Mouse (Mus musculus) thymus, postnatal 10 days (tissue): Measurements from ENCODE around the gene Prr14l.
"Not testable (repeated sequence)": the region's sequence is repeated elsewhere in the genome, so short reads cannot be mapped to it uniquely, and the experiment has no call there.

ENCODE experiments used
- DNase-seq, 2 experiments: peaks; one replicate each; pipeline ENCODE4 v3.0.0; 2021; ENCODE audit warnings: low spot score in 2 of 2

The Prr14l gene

DNA sequence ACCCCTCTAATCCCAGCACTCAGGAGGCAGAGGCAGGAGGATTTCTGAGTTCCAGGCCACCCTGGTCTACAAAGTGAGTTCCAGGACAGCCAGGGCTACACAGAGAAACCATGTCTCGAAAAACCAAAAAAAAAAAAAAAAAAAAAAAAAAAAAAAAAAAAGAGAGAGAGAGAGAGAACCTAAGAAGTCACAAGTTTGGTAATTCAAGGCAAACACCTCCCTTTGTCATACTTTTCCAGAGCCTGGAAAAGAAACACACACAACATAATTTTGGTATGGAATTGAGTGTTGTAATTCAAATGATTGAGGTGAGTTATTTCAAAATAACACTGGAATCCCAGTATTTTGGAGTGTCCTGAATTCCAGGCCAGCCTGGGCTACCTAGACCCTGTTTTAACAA, 67.6 kb downstream of the Prr14l start:
- DNase-seq: not testable (repeated sequence)

GRCm38 (mm10) chr5:32785313-32785915, 68.6 kb downstream of the Prr14l start, which contains the start of gene Pisd:
Gene Pisd (minus strand): TSS chr5:32785646.
- peak; percentile 91 to 94 for DNase-seq

DNA sequence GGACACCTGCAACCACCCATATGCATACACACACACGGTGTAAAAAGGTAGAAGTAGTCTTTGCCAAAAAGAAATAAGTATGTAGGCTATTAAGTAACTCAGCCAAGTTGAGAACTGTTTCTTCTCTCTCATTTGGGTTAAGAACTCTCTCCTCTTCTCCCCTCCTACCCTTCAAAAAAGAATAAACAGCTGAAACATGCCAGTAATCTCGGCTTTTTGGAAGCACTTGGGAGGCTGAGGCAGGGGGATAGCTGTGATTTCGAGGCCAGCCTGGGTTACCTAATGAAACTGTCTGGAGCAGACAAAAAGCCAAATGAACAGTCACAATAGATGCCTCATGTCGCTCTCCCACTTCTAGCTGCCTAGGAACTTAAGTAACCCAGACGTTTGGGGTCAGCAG, 69.3 kb downstream of the Prr14l start:
- DNase-seq: no peak

GRCm38 (mm10) chr5:32781596-32781995, 72.5 kb downstream of the Prr14l start:
- no peak for DNase-seq

- DNase-seq: no peak
Measured at GRCm38 (mm10) chr5:32778168-32778567, 75.9 kb downstream of the Prr14l start.

DNA sequence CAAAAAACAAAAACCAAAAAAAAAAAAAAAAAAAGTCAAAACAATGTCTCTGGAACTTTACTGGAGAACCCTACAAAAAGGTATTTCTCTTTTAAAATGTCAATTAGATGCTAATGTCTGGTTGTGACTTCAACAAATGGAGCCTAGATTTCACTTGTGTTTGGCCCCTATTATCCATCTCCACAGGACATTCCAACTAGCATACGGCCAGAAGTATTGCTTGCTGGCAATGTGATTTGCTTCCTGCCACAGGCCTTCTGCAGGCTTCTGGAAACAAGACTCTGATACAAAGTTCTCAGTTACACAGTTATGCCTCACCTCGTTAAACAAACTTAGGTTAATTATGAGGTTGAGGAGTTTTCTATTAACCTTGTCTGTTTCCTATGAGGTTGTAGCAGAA, 81.7 kb downstream of the Prr14l start:
- no peak for DNase-seq

GRCm38 (mm10) chr5:32767636-32768373, 86.3 kb downstream of the Prr14l start:
- no peak for DNase-seq

- no peak for DNase-seq
Measured at GRCm38 (mm10) chr5:32767004-32767403, 87.1 kb downstream of the Prr14l start.

GRCm38 (mm10) chr5:32761566-32762140, 92.4 kb downstream of the Prr14l start:
- no peak for DNase-seq

DNA sequence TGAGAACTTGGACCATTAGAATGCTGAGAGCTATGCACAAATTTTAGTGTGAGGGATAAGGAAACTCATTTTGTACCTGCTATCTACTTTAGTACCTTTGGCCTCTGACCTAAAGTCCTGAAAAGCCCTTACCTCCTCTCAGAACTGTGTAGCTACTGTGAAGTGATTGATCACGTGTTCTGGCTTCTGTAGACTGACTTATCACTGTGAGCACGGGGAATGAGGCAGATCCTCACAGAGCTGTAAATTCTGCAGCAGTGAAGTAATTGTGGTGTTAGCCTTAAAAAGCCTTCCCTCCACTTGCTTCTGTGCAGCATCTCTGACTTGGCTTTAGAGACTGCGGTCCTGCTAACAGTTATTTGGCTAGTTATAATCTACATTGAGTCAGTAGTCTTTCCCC, 93.3 kb downstream of the Prr14l start:
- DNase-seq: no peak

DNA sequence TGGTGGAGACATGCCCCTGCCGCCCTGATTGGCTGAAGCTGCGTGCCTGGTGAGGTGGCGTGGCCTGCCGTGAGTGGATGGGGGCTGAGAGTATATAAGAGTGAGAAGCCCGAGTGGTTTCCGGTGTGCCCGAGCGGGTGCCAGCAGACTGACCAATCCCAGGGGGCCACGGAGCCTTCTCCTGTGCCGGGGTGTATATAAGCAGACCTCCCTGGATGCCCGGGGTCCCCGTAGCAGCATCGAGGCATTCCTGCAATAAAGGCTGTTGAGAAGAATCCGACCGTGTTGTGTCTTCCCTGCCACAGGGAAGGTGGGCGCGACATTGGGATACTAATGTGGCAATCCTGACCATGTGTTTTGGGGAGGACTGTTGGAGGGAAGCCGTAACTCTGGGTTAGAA, 93.7 kb downstream of the Prr14l start:
- not testable (repeated sequence) for DNase-seq

DNA sequence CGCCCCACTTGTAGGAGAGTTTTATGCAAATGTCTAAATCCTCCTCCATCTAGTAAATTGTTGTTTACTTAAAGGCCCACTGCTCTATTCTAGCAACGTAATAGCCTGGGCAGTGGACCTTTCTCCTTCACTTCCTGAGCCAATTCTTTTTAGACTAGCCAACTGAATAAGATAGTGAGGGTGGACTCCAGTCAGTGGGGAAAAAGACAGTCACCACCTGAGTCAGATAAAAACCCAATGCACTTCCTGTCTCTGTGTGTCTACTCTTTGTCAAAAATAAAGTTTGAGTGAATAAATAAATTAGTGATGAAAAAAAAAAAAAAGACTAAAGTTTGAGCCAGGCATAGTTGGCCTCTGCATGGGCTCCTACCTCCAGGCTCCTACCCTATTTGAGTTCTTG, 94.4 kb downstream of the Prr14l start:
- DNase-seq: no peak

DNA sequence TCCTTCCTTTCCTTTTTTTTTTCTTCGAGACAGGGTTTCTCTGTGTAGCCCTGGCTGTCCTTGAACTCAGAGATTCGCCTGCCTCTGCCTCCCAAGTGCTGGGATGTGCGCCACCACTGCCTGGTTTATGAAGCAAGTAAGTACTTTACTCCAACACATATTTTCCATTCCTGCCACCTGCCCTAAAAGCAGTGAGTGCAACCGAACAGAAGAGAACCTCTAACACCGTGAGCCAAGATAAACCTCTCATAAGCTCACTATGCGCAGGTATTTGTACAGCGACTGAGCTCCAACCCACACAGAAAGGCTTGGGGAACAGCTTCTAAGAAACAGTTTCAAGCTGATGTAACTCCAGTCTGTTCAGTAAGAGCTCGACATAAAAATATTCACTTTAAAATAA, 97.9 kb downstream of the Prr14l start:
- no peak for DNase-seq

DNA sequence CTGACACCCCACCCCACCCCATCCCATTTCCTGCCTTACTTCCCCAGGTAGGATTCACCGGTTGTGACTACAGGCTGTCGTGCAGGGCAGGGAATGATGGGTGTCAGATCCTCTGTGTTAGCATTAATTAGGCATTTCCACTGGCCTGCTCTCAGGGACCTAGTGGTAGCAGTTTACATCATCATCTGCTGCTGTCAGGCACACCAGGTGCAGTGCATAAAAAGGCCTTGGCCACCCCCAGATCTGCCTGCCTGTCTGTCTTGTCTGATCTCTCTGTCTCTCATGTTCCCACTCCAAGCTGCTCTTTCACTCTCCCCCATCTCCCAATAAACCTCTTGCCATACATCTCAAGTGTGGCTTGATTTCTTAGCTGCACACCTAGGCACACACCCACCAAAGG, 102.3 kb downstream of the Prr14l start:
- DNase-seq: peak in 1 of 2 experiments; percentile 22

GRCm38 (mm10) chr5:32748936-32749335, 105.1 kb downstream of the Prr14l start:
- DNase-seq: peak; percentile 54 to 64

GRCm38 (mm10) chr5:32747650-32748375, 106.2 kb downstream of the Prr14l start:
- peak; percentile 40 to 57 for DNase-seq

DNA sequence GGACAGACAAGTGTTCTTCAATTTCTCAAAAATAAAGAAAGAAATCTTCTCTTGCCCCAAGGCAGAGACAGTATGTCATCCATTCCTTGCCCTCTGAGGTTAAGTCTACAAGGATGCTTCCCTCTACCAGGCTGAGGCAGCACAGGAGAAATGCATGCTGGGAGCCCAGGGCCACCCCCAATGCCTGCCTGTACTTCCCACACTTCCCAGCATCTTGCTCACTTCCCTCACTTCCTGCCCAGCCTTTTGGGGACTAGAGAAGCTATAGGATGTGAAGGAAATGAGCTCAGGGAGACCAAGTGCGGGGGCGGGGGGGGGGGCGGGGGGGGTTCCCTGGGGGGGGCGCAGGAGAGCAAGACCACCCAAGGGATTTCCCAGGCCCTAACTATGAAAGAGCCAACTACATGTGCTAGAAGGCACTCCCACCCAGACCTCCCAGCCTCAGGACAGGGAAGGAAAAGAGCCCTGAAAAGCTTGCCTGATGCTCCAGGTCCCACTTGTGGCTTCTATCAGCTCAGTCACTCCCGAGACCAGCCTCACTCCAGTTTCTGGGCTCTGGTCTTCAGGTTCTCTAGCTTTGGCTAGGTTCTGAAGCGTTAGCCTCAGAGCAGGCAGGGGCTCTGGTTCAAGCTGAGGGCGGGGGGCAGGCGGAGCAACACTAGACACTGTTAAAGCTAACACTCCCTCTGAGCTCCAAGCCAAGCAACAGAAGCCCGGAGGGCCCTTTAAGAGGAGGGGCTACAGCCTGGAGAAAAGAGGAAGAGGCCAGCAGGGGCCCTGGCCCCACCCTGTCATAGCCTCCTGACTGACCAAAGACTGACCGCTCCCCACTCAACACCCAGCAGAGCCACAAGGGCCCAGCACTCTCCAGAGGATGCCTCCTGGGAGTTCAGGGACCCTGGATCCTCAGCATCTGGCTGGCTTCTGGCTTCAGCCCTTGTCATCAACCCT, 108.1 kb downstream of the Prr14l start:
- no peak for DNase-seq

DNA sequence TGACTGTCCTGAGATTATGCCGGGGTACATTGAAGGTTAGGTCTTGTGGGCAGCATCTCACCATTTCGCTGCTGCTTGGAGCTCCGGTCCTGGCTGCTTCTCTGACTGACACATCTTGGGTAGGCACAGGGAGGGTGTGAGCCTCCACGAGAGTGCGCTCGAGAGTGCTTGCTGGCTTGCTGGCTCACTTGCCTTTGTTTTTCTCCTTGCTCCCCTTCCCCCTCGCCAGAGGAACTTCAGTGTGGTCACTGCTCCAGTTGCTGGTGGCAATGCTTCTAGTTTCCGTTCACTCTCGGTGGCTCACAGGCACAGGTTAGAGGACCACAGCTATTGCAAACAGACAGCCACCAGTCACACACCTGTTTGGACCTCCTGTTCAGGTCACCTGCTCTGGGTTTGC, 111.9 kb downstream of the Prr14l start:
- peak in 1 of 2 experiments; percentile 49 for DNase-seq

- DNase-seq: not testable (repeated sequence)
Measured at GRCm38 (mm10) chr5:32741377-32741776, 112.7 kb downstream of the Prr14l start.

GRCm38 (mm10) chr5:32740850-32741249, 113.2 kb downstream of the Prr14l start:
- not testable (repeated sequence) for DNase-seq

DNA sequence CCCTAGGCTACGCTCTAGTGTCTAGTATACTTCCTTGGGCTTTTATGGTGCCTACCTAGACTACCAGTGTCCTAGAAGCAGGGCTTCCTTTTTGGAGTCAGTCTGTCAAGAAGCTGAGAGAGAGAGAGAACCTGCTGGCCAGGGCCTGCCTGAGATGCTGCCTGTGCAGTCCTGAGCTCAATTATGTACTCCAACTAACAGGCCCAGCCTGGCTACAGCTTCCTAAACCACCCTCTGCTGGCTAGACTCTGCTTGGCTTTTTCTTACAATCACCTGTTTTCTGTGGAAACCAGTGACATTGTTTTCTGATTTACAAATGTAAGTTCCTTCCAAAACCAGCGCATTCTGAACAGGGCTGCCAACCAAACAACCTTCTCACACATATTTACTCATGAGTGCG, 113.9 kb downstream of the Prr14l start:
- no peak for DNase-seq
